Mouse (Mus musculus) kidney, postnatal 10 days (tissue): ENCODE measurements at regions not wholly inside any gene's neighbourhood (a gene's known extent, or its start where the extent isn't known, plus 50 kb on each side); places are given as distances from the start of the nearest gene placed in this dataset.

Source experiments
- DNase-seq: peaks from one replicate; pipeline ENCODE4 v3.0.0; 2021; ENCODE audit warnings: mixed read lengths

DNA sequence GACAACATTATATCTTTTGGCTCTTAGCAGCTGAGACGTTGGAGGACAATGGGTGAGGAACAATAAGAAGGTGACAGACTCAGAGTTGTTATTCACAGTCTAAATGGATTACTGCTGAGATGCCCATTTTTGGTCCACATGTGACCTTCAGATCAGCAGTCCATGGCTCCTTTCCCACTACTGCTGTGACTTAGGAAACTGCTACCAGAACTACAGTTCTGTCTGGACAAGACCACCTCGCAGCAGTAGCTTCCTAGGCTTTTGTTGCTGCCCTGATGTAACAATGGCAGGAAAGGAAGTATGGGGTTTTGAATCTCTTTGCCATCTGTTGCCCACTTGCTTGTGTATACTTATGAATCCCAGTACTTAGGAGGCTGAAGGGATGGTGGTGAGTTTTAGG, 135.6 kb upstream of the Pls3 start:
- no peak for DNase-seq

GRCm38 (mm10) chrX:75978562-75978961, 103.6 kb upstream of the Pls3 start:
- peak; percentile 6 for DNase-seq

GRCm38 (mm10) chrX:75974671-75975070, 99.7 kb upstream of the Pls3 start:
- DNase-seq: no peak

GRCm38 (mm10) chrX:75949694-75950093, 74.7 kb upstream of the Pls3 start:
- peak; percentile 3 for DNase-seq

- no peak for DNase-seq
These were observed 53.9 kb upstream of the Pls3 start for GRCm38 (mm10) chrX:75928903-75929302.
